Mouse (Mus musculus): ENCODE data around the gene Tnfsf12. TPM values are rescaled to one million over a fixed set of nuclear protein-coding genes. Genes with fewer than 3 reads are reported as not detected.

Gene Tnfsf12
- polyA plus RNA-seq, 1 experiment from 2014 or later, result 2.6 TPM

- Histone ChIP-seq H3K36me3 (ENCODE audit: control insufficient read depth, insufficient read depth, low read length) (no peaks in the 10 kb centered on the region), H3K27ac (replicated peaks; ENCODE audit: low read depth, low read length) (no peak overlapping the region), H3K9ac (ENCODE audit: low read length) (no peak overlapping the region), H3K4me2 (ENCODE audit: low read depth, severe bottlenecking) (no peak overlapping the region), H3K4me1 (ENCODE audit: control insufficient read depth, insufficient read depth, low read length) (peaks cover 8% of the 10 kb centered on the region; the same call in 1 of the 2 replicates), H3K9me3 (ENCODE audit: control insufficient read depth, low read length) (no peaks in the 10 kb centered on the region), H3K4me3 (ENCODE audit: low read depth, low read length) (no peak overlapping the region), H3K27me3 (ENCODE audit: control insufficient read depth, insufficient read depth, low read length) (no peaks in the 10 kb centered on the region)
- 53% methylated on average over 4 of the region's 4 CpGs for WGBS
- DNase-seq (ENCODE audit: low spot score) (no peak), ATAC-seq (ENCODE audit: insufficient number of reproducible peaks, low FRiP score, low TSS enrichment, low read depth) (no peak)
These were observed 21.3 kb upstream of the Tnfsf12 start for GRCm38 (mm10) chr11:69716953-69717352.

DNA sequence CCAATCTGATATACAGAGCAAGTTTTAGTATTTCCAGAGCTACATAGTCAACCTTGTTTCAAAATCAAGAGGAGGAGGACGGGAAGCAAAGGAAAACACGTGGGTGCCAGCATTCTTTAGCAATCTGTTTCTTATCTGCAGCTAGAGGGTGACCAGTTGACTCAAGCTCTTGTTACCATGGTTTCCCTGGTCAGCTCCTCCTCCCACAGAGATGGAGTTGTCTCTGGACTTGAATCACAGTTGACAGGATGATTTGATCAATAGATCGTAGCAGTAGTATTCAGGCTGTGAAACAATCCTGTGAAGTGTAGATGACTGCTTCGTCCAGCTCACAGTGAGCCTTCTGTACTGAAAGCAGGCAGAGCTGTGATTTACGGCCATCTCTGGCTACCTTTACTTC, 20.3 kb upstream of the Tnfsf12 start:
- DNase-seq (ENCODE audit: low spot score) (peak; percentile 54), ATAC-seq (ENCODE audit: insufficient number of reproducible peaks, low FRiP score, low TSS enrichment, low read depth) (no peak)
- H3K4me2 ChIP-seq (ENCODE audit: low read depth, severe bottlenecking), result no peak overlapping the region
- WGBS, result 12% methylated on average over 5 of the region's 5 CpGs
- no peaks in the 10 kb centered on the region for H3K36me3 ChIP-seq (ENCODE audit: control insufficient read depth, insufficient read depth, low read length)
- H3K9me3 ChIP-seq (ENCODE audit: control insufficient read depth, low read length), result no peaks in the 10 kb centered on the region
- peaks cover 8% of the 10 kb centered on the region; the same call in 1 of the 2 replicates for H3K4me1 ChIP-seq (ENCODE audit: control insufficient read depth, insufficient read depth, low read length)
- peak overlapping the region; percentile 62; the same call in 1 of the 2 replicates for H3K27ac ChIP-seq (replicated peaks; ENCODE audit: low read depth, low read length)
- no peak overlapping the region for H3K9ac ChIP-seq (ENCODE audit: low read length)
- H3K4me3 ChIP-seq (ENCODE audit: low read depth, low read length), result no peak overlapping the region
- no peaks in the 10 kb centered on the region for H3K27me3 ChIP-seq (ENCODE audit: control insufficient read depth, insufficient read depth, low read length)

DNA sequence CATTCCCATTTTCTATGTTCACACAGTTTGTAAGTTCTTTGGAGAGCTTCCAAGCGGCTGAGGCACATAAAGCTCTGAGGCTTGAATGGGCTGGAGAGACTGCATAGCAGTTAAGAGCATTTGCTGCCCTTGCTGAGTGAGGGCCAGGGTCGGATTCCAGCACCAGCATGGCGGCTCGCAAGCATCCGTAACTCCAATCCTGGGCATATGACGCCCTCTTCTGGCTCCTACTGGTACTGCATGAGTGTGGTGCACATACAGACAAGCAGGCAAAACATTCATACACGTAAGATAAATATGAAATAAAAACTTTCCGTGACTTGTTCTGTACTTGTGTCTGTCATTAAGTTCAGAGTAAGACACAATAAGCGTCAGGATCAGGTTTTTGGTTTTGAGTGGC, 19.8 kb upstream of the Tnfsf12 start:
- peak overlapping the region; percentile 62; the same call in 1 of the 2 replicates for H3K27ac ChIP-seq (replicated peaks; ENCODE audit: low read depth, low read length)
- no peak for ATAC-seq (ENCODE audit: insufficient number of reproducible peaks, low FRiP score, low TSS enrichment, low read depth)
- DNase-seq (ENCODE audit: low spot score), result peak; percentile 75

GRCm38 (mm10) chr11:69714636-69715329, 19.1 kb upstream of the Tnfsf12 start:
- WGBS, result 41% methylated on average over 18 of the region's 18 CpGs
- H3K27me3 ChIP-seq (ENCODE audit: control insufficient read depth, insufficient read depth, low read length), result no peaks in the 10 kb centered on the region
- no peaks in the 10 kb centered on the region for H3K9me3 ChIP-seq (ENCODE audit: control insufficient read depth, low read length)
- H3K4me3 ChIP-seq (ENCODE audit: low read depth, low read length), result no peak overlapping the region
- H3K4me1 ChIP-seq (ENCODE audit: control insufficient read depth, insufficient read depth, low read length), result peaks cover 8% of the 10 kb centered on the region; the same call in 1 of the 2 replicates
- no peaks in the 10 kb centered on the region for H3K36me3 ChIP-seq (ENCODE audit: control insufficient read depth, insufficient read depth, low read length)
- DNase-seq (ENCODE audit: low spot score), result peak; percentile 80
- H3K9ac ChIP-seq (ENCODE audit: low read length), result no peak overlapping the region
- no peak for ATAC-seq (ENCODE audit: insufficient number of reproducible peaks, low FRiP score, low TSS enrichment, low read depth)
- H3K27ac ChIP-seq (replicated peaks; ENCODE audit: low read depth, low read length), result peak overlapping the region; percentile 66
- no peak overlapping the region for H3K4me2 ChIP-seq (ENCODE audit: low read depth, severe bottlenecking)

More for the DNA sequence above, 19.8 kb upstream of the Tnfsf12 start:
- Histone ChIP-seq H3K4me3 (ENCODE audit: low read depth, low read length) (no peak overlapping the region), H3K9me3 (ENCODE audit: control insufficient read depth, low read length) (no peaks in the 10 kb centered on the region), H3K27me3 (ENCODE audit: control insufficient read depth, insufficient read depth, low read length) (no peaks in the 10 kb centered on the region), H3K4me2 (ENCODE audit: low read depth, severe bottlenecking) (no peak overlapping the region), H3K4me1 (ENCODE audit: control insufficient read depth, insufficient read depth, low read length) (peaks cover 8% of the 10 kb centered on the region; the same call in 1 of the 2 replicates), H3K9ac (ENCODE audit: low read length) (no peak overlapping the region), H3K36me3 (ENCODE audit: control insufficient read depth, insufficient read depth, low read length) (no peaks in the 10 kb centered on the region)
- WGBS, result 55% methylated on average over 9 of the region's 9 CpGs

DNA sequence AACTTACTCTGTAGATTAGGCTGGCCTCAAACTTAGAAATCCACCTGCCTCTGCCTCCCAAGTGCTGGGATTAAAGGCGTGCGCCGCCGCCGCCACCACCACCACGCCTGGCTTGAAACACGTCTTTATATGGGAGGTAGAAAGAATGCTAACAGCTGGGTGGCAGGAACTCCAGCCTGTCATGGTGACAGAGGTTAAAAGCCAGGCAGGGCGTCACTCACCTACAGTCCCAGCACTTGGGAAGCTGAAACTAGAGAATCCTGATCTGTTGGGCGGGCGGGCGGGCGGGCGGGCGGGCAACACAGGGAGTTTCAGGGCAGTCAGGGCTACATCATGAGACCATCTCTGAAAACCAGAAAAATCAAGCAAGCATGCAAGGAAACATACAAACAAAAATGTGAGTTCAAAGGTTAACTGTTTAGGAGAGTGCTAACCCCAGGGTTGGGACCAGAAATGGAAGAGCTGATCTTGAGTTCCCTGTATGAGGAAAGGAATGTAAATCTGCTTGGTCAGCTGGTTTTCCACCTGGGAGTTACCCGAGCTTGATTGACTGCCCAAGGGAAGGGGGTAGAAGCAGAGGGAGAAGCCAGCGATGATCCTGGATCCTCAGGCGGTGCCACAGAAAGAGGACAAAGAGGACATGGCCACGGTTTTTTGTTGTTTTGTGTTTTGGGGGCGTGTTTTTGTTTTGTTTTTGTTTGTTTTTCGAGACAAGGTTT, 17.5 kb upstream of the Tnfsf12 start:
- Histone ChIP-seq H3K9ac (ENCODE audit: low read length) (no peak overlapping the region), H3K4me1 (ENCODE audit: control insufficient read depth, insufficient read depth, low read length) (peaks cover 14% of the 10 kb centered on the region), H3K9me3 (ENCODE audit: control insufficient read depth, low read length) (no peaks in the 10 kb centered on the region), H3K4me3 (ENCODE audit: low read depth, low read length) (no peak overlapping the region), H3K4me2 (ENCODE audit: low read depth, severe bottlenecking) (no peak overlapping the region), H3K27me3 (ENCODE audit: control insufficient read depth, insufficient read depth, low read length) (no peaks in the 10 kb centered on the region), H3K27ac (replicated peaks; ENCODE audit: low read depth, low read length) (no peak overlapping the region), H3K36me3 (ENCODE audit: control insufficient read depth, insufficient read depth, low read length) (no peaks in the 10 kb centered on the region)
- DNase-seq (ENCODE audit: low spot score) (no peak), ATAC-seq (ENCODE audit: insufficient number of reproducible peaks, low FRiP score, low TSS enrichment, low read depth) (no peak)
- 81% methylated on average over 20 of the region's 20 CpGs for WGBS

DNA sequence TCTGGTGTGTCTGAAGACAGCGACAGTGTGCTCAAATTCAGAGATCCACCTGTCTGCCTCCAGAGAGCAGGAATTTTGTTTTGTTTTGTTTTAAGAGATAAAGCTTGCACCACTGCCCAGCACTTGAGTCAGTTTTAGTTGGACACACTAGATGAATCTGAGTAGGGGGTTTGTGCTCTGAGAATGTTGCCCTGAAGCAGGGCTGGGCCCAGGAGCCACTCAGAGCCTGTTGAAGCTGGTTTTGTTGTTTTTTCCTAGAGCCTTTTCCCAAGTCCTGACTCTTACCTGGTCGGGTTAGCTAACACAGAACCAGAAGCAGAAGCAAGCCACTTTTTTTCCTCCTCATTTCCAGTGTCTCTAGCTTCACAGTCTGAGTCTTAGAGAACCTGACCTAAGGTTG, 15.4 kb upstream of the Tnfsf12 start:
- Histone ChIP-seq H3K27ac (replicated peaks; ENCODE audit: low read depth, low read length) (no peak overlapping the region), H3K4me3 (ENCODE audit: low read depth, low read length) (no peak overlapping the region), H3K9me3 (ENCODE audit: control insufficient read depth, low read length) (no peaks in the 10 kb centered on the region), H3K27me3 (ENCODE audit: control insufficient read depth, insufficient read depth, low read length) (no peaks in the 10 kb centered on the region), H3K36me3 (ENCODE audit: control insufficient read depth, insufficient read depth, low read length) (no peaks in the 10 kb centered on the region), H3K4me2 (ENCODE audit: low read depth, severe bottlenecking) (no peak overlapping the region), H3K9ac (ENCODE audit: low read length) (no peak overlapping the region), H3K4me1 (ENCODE audit: control insufficient read depth, insufficient read depth, low read length) (peaks cover 12% of the 10 kb centered on the region)
- ATAC-seq (ENCODE audit: insufficient number of reproducible peaks, low FRiP score, low TSS enrichment, low read depth) (no peak), DNase-seq (ENCODE audit: low spot score) (no peak)
- WGBS, result 77% methylated on average over 2 of the region's 2 CpGs

DNA sequence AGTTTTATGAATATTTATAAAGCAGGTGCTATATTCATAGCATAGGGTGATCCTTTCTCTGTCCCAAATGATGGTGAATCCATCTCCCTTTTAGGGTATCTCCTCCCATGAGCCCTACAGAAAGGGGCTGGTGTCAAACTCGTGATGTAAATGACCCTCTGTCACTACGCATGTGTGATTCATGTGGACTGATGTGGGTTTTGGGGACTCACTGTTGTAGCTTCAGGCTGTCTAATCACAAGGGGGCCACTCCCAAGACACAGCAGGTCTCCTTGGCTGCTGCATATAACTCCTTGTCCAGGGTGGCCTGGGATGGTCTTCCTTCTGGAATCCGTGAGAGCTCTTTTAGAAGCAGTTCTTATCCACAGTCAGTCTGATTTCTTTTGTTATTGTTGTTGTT, 14.8 kb upstream of the Tnfsf12 start:
- no peak overlapping the region for H3K9ac ChIP-seq (ENCODE audit: low read length)
- no peaks in the 10 kb centered on the region for H3K9me3 ChIP-seq (ENCODE audit: control insufficient read depth, low read length)
- H3K4me3 ChIP-seq (ENCODE audit: low read depth, low read length), result no peak overlapping the region
- H3K27me3 ChIP-seq (ENCODE audit: control insufficient read depth, insufficient read depth, low read length), result no peaks in the 10 kb centered on the region
- DNase-seq (ENCODE audit: low spot score) (no peak), ATAC-seq (ENCODE audit: insufficient number of reproducible peaks, low FRiP score, low TSS enrichment, low read depth) (no peak)
- 69% methylated on average over 3 of the region's 3 CpGs for WGBS
- H3K27ac ChIP-seq (replicated peaks; ENCODE audit: low read depth, low read length), result no peak overlapping the region
- peaks cover 10% of the 10 kb centered on the region; the same call in 1 of the 2 replicates for H3K4me1 ChIP-seq (ENCODE audit: control insufficient read depth, insufficient read depth, low read length)
- H3K36me3 ChIP-seq (ENCODE audit: control insufficient read depth, insufficient read depth, low read length), result no peaks in the 10 kb centered on the region
- H3K4me2 ChIP-seq (ENCODE audit: low read depth, severe bottlenecking), result no peak overlapping the region

- Histone ChIP-seq H3K4me3 (ENCODE audit: low read depth, low read length) (no peak overlapping the region), H3K27ac (replicated peaks; ENCODE audit: low read depth, low read length) (peak overlapping the region; percentile 32; the same call in 1 of the 2 replicates), H3K4me1 (ENCODE audit: control insufficient read depth, insufficient read depth, low read length) (peaks cover 8% of the 10 kb centered on the region; the same call in 1 of the 2 replicates), H3K9ac (ENCODE audit: low read length) (no peak overlapping the region), H3K36me3 (ENCODE audit: control insufficient read depth, insufficient read depth, low read length) (no peaks in the 10 kb centered on the region), H3K4me2 (ENCODE audit: low read depth, severe bottlenecking) (no peak overlapping the region), H3K9me3 (ENCODE audit: control insufficient read depth, low read length) (no peaks in the 10 kb centered on the region), H3K27me3 (ENCODE audit: control insufficient read depth, insufficient read depth, low read length) (no peaks in the 10 kb centered on the region)
- DNase-seq (ENCODE audit: low spot score) (no peak), ATAC-seq (ENCODE audit: insufficient number of reproducible peaks, low FRiP score, low TSS enrichment, low read depth) (no peak)
- 56% methylated on average over 11 of the region's 11 CpGs for WGBS
These were observed 14.2 kb upstream of the Tnfsf12 start for GRCm38 (mm10) chr11:69709554-69710446.
